Mouse (Mus musculus) intestine, embryonic 15.5 days (tissue): ENCODE results near the gene Lyg2. TPM values are rescaled to one million over a fixed set of nuclear protein-coding genes. Genes with fewer than 3 reads are reported as not detected.

Source experiments
- ATAC-seq: fragments of 200-750 bp; cut with Nextera tagmentation; 2 replicates; pipeline ENCODE4 v1.8.0; 2017; ENCODE audit warnings: moderate TSS enrichment, moderate library complexity
- H3K27ac ChIP-seq: fragments of 300-500 bp; sonication (generic); 2 replicates; pipeline ENCODE4 v1.5.1; 2015; ENCODE audit warnings: mild to moderate bottlenecking, inconsistent platforms
- H3K27me3 ChIP-seq: fragments of 300-500 bp; sonication (generic); replicated peaks from 2 replicates; pipeline ENCODE4 v1.6.1; 2015; ENCODE audit warnings: inconsistent platforms
- H3K36me3 ChIP-seq: fragments of 300-500 bp; sonication (generic); 2 replicates; pipeline ENCODE4 v1.6.1; 2015; ENCODE audit warnings: inconsistent platforms
- H3K4me1 ChIP-seq: fragments of 300-500 bp; sonication (generic); replicated peaks from 2 replicates; pipeline ENCODE4 v1.6.1; 2015; ENCODE audit warnings: inconsistent platforms
- H3K4me2 ChIP-seq: fragments of 300-500 bp; sonication (generic); replicated peaks from 2 replicates; pipeline ENCODE4 v1.6.1; 2015; ENCODE audit warnings: mild to moderate bottlenecking, inconsistent platforms
- H3K4me3 ChIP-seq: fragments of 300-500 bp; sonication (generic); replicated peaks from 2 replicates; pipeline ENCODE4 v1.5.1; 2015; ENCODE audit warnings: inconsistent platforms
- H3K9ac ChIP-seq: fragments of 300-500 bp; sonication (generic); 2 replicates; pipeline ENCODE4 v1.6.1; 2015; ENCODE audit warnings: inconsistent platforms
- H3K9me3 ChIP-seq: fragments of 300-500 bp; sonication (generic); 2 replicates; pipeline ENCODE4 v1.6.1; 2016; ENCODE audit warnings: inconsistent platforms
- WGBS: fragments of 180-500 bp; shearing (Covaris S2); methylation state at CpG from one replicate; pipeline ENCODE4 v1.1.7; 2015; 5-methylcytosine and 5-hydroxymethylcytosine counted together
- polyA plus RNA-seq: library from polyadenylated mRNA; unstranded; fragments of >200 nt; fragmentation: Nextera tagmentation; extraction: Ambion mirVana; gene quantifications from 2 replicates; pipeline ENCODE4 v1.2.1, GENCODE M21; 2015

Lyg2 gene
- polyA plus RNA-seq, 1 experiment from 2014 or later = not detected

GRCm38 (mm10) chr1:37873157-37873556, 43.1 kb downstream of the Lyg2 start:
- Histone ChIP-seq H3K4me1 (peaks cover 3% of the 10 kb centered on the region; the same call in 1 of the 2 replicates), H3K4me2 (peak overlapping the region; percentile 60), H3K36me3 (peaks cover 25% of the 10 kb centered on the region), H3K9ac (no peak overlapping the region), H3K4me3 (no peak overlapping the region), H3K27me3 (no peaks in the 10 kb centered on the region), H3K27ac (no peak overlapping the region), H3K9me3 (no peaks in the 10 kb centered on the region)
- no peak for ATAC-seq
- WGBS = 64% methylated on average over 4 of the region's 4 CpGs

GRCm38 (mm10) chr1:37872131-37873067, 43.9 kb downstream of the Lyg2 start:
- Histone ChIP-seq H3K4me1 (peaks cover 3% of the 10 kb centered on the region; the same call in 1 of the 2 replicates), H3K27me3 (no peaks in the 10 kb centered on the region), H3K9me3 (no peaks in the 10 kb centered on the region), H3K9ac (peak overlapping the region; percentile 29), H3K27ac (peak overlapping the region; percentile 71), H3K4me2 (peak overlapping the region; percentile 60), H3K4me3 (peak overlapping the region; percentile 52), H3K36me3 (peaks cover 19% of the 10 kb centered on the region)
- WGBS = 5% methylated on average over 33 of the region's 33 CpGs
- peak; percentile 93 for ATAC-seq

DNA sequence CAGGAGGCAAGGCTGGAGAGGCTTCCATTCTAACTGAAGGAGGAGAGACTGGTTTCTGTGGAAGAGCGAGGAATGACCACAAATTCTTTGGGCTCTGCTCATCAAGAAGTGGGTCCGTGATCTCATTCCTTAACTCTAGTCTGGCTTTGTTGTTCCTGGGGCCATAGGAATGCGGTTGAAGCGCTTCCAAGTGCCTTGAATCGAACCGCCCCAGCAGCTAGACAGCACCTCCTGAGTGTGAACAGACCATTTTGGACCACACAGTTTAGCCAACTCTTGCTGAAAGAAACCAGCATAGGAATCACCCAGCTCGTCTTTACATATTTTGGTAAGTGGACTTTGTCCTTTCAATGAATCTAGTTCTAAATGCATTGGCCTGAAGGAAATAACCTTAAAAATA, 44.6 kb downstream of the Lyg2 start, which contains the start of gene Lipt1:
Gene Lipt1 (plus strand): TSS at position 35 of the 400 bp plus-strand sequence.
- peak within 1 kb of the TSS; percentile 60 for H3K4me2 ChIP-seq
- no peaks in the 10 kb centered on the region for H3K27me3 ChIP-seq
- peak within 1 kb of the TSS; percentile 71 for H3K27ac ChIP-seq
- peak; percentile 77 for ATAC-seq
- H3K9ac ChIP-seq = peak within 1 kb of the TSS; percentile 29
- H3K9me3 ChIP-seq = no peaks in the 10 kb centered on the region
- peaks cover 17% of the 10 kb centered on the region for H3K36me3 ChIP-seq
- 9% methylated on average over 7 of the region's 7 CpGs for WGBS
- peaks cover 3% of the 10 kb centered on the region; the same call in 1 of the 2 replicates for H3K4me1 ChIP-seq
- peak within 1 kb of the TSS; percentile 52 for H3K4me3 ChIP-seq

GRCm38 (mm10) chr1:37869362-37869761, 46.9 kb downstream of the Lyg2 start:
- ATAC-seq = no peak
- Histone ChIP-seq H3K27ac (no peak overlapping the region), H3K4me2 (no peak overlapping the region), H3K9ac (no peak overlapping the region), H3K4me3 (no peak overlapping the region), H3K27me3 (no peaks in the 10 kb centered on the region), H3K4me1 (peaks cover 3% of the 10 kb centered on the region; the same call in 1 of the 2 replicates), H3K9me3 (no peaks in the 10 kb centered on the region), H3K36me3 (no peaks in the 10 kb centered on the region)
- 55% methylated on average over 2 of the region's 2 CpGs for WGBS

- Histone ChIP-seq H3K27me3 (no peaks in the 10 kb centered on the region), H3K9me3 (no peaks in the 10 kb centered on the region), H3K27ac (no peak overlapping the region), H3K36me3 (no peaks in the 10 kb centered on the region), H3K4me1 (peaks cover 3% of the 10 kb centered on the region; the same call in 1 of the 2 replicates), H3K4me3 (no peak overlapping the region), H3K9ac (no peak overlapping the region), H3K4me2 (no peak overlapping the region)
- 70% methylated on average over 10 of the region's 10 CpGs for WGBS
- no peak for ATAC-seq
These were observed 47.7 kb downstream of the Lyg2 start for GRCm38 (mm10) chr1:37868640-37869039.

DNA sequence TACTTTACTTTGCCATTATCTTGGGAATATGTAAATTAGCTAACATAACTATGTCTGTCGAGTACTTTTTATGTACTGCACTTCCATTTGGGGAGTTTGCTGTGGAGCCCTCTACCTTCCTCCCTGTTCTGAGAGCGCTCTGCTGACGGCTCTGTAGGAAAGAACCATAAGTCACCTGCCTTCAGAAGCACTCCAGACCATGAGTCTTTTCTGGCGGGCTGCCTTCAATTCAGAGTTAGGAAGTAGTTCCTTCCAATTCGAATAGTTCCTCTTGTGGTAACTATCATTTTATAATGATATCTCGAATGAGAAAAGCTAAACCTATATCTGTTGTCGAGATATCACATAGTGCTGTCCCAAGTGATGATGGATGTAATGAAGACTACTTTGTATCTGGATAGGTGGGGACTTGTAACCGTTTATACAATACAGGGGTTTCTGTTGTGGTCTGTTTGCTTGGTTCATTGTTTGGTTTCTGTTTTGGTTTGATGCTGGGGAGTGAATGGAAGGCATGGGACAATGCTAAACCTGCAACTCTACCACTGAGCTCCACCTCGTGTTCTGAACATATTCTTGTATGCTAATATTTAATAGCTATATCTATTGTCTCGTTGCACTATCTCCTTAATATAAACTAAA, 48.5 kb downstream of the Lyg2 start:
- no peaks in the 10 kb centered on the region for H3K36me3 ChIP-seq
- no peak overlapping the region for H3K4me3 ChIP-seq
- no peaks in the 10 kb centered on the region for H3K9me3 ChIP-seq
- no peak overlapping the region for H3K9ac ChIP-seq
- 70% methylated on average over 10 of the region's 10 CpGs for WGBS
- no peak for ATAC-seq
- no peak overlapping the region for H3K27ac ChIP-seq
- H3K4me2 ChIP-seq = no peak overlapping the region
- peaks cover 3% of the 10 kb centered on the region; the same call in 1 of the 2 replicates for H3K4me1 ChIP-seq
- no peaks in the 10 kb centered on the region for H3K27me3 ChIP-seq

- 79% methylated on average over 1 of the region's 1 CpGs for WGBS
- Histone ChIP-seq H3K4me3 (no peak overlapping the region), H3K9ac (no peak overlapping the region), H3K27ac (no peak overlapping the region), H3K36me3 (no peaks in the 10 kb centered on the region), H3K27me3 (no peaks in the 10 kb centered on the region), H3K9me3 (no peaks in the 10 kb centered on the region), H3K4me2 (no peak overlapping the region), H3K4me1 (peaks cover 3% of the 10 kb centered on the region; the same call in 1 of the 2 replicates)
- no peak for ATAC-seq
These were observed 49.2 kb downstream of the Lyg2 start for GRCm38 (mm10) chr1:37867056-37867455.

- H3K4me2 ChIP-seq = peak within 1 kb of the TSS; percentile 83
- H3K4me1 ChIP-seq = no peaks in the 10 kb centered on the region
- H3K4me3 ChIP-seq = peak within 1 kb of the TSS; percentile 68
- ATAC-seq = no peak
- no peaks in the 10 kb centered on the region for H3K9me3 ChIP-seq
- whole genome bisulfite sequencing = 81% methylated on average over 6 of the region's 6 CpGs
- H3K27me3 ChIP-seq = no peaks in the 10 kb centered on the region
- H3K27ac ChIP-seq = peak within 1 kb of the TSS; percentile 89
- no peaks in the 10 kb centered on the region for H3K36me3 ChIP-seq
- H3K9ac ChIP-seq = peak within 1 kb of the TSS; percentile 67
These were observed 50.0 kb downstream of the Lyg2 start, which contains the start of gene Tsga10 for GRCm38 (mm10) chr1:37866286-37866685. TSS of gene Tsga10 (minus strand) at chr1:37866429.

DNA sequence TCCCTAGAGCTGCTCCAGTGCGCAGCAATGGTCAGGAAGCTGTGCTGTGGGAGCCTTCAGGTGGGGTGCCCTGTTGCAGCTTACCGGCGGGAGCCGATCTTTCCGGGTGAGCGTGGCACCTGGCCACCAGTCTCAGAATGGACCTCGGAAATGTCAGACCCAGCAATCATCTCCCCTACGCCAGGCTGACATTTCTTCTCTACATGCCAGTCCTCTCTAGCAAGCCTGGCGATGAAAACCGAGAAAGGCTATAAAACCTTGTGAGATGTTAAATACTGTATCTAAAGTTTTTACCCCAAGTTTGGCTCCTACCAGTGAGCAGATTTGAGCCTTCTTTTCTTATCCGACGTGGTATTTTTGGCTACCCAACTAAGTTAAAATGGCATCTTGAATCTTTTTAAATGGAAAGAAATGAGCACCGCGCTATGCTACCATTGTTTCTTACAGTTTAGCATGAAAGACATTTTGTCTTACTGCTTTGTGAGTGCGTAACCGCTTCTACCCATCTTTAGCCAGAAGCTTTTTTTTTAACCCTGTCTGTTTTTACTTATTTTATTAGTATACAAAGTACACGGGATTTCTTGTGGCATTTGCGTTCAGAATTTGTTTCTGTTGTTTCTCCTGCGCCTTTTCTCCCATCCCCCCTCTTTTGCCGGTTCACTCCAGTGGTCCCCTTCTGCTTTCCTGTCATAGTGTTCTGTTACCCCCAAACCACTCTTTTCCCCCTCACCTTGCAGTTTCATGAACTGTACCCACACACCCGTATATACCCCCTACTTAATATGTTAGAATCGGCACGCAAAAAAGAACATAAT, 50.7 kb downstream of the Lyg2 start:
- H3K4me2 ChIP-seq = peak overlapping the region; percentile 83
- H3K4me3 ChIP-seq = peak overlapping the region; percentile 68
- H3K36me3 ChIP-seq = no peaks in the 10 kb centered on the region
- no peak for ATAC-seq
- WGBS = 10% methylated on average over 23 of the region's 23 CpGs
- H3K9me3 ChIP-seq = no peaks in the 10 kb centered on the region
- H3K4me1 ChIP-seq = no peaks in the 10 kb centered on the region
- H3K27me3 ChIP-seq = no peaks in the 10 kb centered on the region
- peak overlapping the region; percentile 89 for H3K27ac ChIP-seq
- H3K9ac ChIP-seq = peak overlapping the region; percentile 67

DNA sequence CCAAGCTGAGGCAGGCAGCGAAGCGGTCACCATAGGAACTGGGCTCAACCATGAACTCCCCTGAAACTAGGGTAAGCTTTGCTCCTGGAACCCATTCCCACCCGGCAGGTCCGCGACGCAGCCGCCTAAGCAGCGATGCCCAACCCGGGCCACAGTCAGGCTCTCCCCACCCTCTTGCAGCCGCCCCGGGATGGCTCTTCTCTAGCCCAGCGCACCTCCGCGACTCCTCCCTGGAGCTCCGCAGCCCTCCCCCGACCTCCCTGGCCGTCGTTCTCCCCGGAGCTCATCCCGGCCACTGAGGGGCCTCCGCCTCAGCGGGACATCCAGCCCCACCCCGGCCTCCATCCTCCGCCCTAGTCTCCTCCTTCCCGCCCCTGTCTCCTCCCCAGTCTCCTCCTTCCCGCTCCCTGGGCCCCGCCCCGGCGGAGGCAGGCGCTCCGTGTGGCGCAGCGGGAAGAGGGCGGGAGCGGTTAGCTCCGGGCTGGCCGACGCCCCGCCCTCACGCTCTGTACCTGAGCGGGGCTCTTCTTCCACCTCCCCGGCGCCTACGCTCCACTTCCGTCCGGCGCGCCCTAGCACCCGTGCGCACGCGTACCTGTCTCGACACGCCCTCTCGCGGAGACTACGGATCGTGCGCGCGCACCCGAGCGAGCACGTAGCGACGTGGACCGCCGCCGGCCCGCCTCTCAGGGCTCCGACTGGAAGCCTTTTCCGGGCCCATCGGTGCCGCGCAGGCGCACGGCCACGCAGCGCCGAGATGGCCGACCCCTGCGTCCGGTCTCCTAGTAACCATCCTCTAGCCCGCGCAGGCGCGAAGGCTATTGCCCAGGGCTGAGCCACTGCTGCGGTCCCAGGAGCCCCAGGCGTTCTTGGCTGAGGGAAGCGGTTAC, 51.5 kb downstream of the Lyg2 start:
- no peaks in the 10 kb centered on the region for H3K36me3 ChIP-seq
- no peaks in the 10 kb centered on the region for H3K4me1 ChIP-seq
- H3K9ac ChIP-seq = peak overlapping the region; percentile 68
- no peaks in the 10 kb centered on the region for H3K9me3 ChIP-seq
- ATAC-seq = peak; percentile 99
- H3K27me3 ChIP-seq = no peaks in the 10 kb centered on the region
- WGBS = under 1% methylated on average over 88 of the region's 90 CpGs
- H3K27ac ChIP-seq = peak overlapping the region; percentile 89
- H3K4me2 ChIP-seq = peak overlapping the region; percentile 83
- peak overlapping the region; percentile 68 for H3K4me3 ChIP-seq
